15 mouse cellular contexts compared by ENCODE assay signal in the genomic region with DNA sequence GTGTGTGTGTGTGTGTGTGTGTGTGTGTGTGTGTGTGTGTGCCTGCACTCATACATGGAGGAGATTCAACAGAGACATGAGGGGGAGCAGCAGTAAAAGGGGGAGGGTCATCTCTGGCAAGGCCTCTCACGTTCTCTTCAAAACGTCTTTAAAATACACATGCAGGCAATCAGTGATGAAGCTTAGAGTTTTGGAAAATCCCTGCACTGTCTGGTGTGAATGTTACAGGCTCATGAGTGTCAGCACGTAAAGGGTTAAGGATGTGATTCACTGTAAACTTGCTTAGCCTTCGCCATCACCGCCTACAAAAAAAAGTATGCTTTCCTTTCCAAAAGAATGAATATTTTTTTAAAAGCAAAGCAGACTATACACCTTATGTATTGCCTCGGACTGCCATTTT. TPM values are rescaled to one million over a fixed set of nuclear protein-coding genes. Genes with fewer than 3 reads are reported as not detected.
A peak's percentile ranks its signal among the peaks of the same experiment; 100 is the strongest.
DNase-seq lines count a peak whose midpoint lies in the region; ATAC-seq and TF ChIP-seq lines count a peak whose summit lies in the region.
"Had no signal": no experiment of that assay in that cellular context is flagged by ENCODE, and none has a peak within 500 bp of the region (broad histone marks: within the 10 kb centered on the region; RNA-seq: fewer than 3 reads in every experiment).

No protein-coding gene starts in this region.

- DNase-seq in midbrain, embryonic 10.5 days (ENCODE audit: low spot score): no peak
- no peak for DNase-seq in MN1 (ENCODE audit: low spot score)
- no peak for DNase-seq in stomach, postnatal 0 days (ENCODE audit: low spot score)
- no peak for DNase-seq in adrenal gland, adult 2 months
- DNase-seq: cerebellum, adult 8-10 months; gastrocnemius, postnatal 25 days; kidney, adult 9 months; lung, adult 2 months; spleen, adult 18-20 months had no signal

- no peaks in the 10 kb centered on the region for H3K9me3 ChIP-seq in embryonic facial prominence, embryonic 13.5 days
- H3K9me3 ChIP-seq in forebrain, embryonic 16.5 days (ENCODE audit: control insufficient read depth, low read length): peaks cover 3% of the 10 kb centered on the region; the same call in 1 of the 2 replicates
- no peaks in the 10 kb centered on the region for H3K9me3 ChIP-seq in midbrain, embryonic 10.5 days (replicated peaks)
- no peaks in the 10 kb centered on the region for H3K9me3 ChIP-seq in neural tube, embryonic 14.5 days (ENCODE audit: control insufficient read depth, low read length)
- no peaks in the 10 kb centered on the region for H3K9me3 ChIP-seq in stomach, postnatal 0 days (ENCODE audit: control insufficient read depth, low read length)
- H3K9me3 ChIP-seq: heart, embryonic 12.5 days had no signal

- peak overlapping the region; percentile 26 for H3K4me2 ChIP-seq in embryonic facial prominence, embryonic 13.5 days
- H3K4me2 ChIP-seq in forebrain, embryonic 16.5 days (ENCODE audit: low read length): peak overlapping the region; percentile 76
- H3K4me2 ChIP-seq in neural tube, embryonic 14.5 days (ENCODE audit: low read depth, low read length): peak overlapping the region; percentile 81
- no peak overlapping the region for H3K4me2 ChIP-seq in stomach, postnatal 0 days (replicated peaks; ENCODE audit: low read depth)
- H3K4me2 ChIP-seq: heart, embryonic 12.5 days had no signal

- H3K4me1 ChIP-seq in embryonic facial prominence, embryonic 13.5 days: peaks cover 21% of the 10 kb centered on the region
- H3K4me1 ChIP-seq in forebrain, embryonic 16.5 days (replicated peaks; ENCODE audit: control insufficient read depth, insufficient read depth, low read length): peaks cover 18% of the 10 kb centered on the region
- H3K4me1 ChIP-seq in midbrain, embryonic 10.5 days: peaks cover 46% of the 10 kb centered on the region
- H3K4me1 ChIP-seq in neural tube, embryonic 14.5 days (ENCODE audit: control insufficient read depth, insufficient read depth, low read length): peaks cover 4% of the 10 kb centered on the region; the same call in 1 of the 2 replicates
- no peaks in the 10 kb centered on the region for H3K4me1 ChIP-seq in stomach, postnatal 0 days (replicated peaks; ENCODE audit: control insufficient read depth, insufficient read depth)
- H3K4me1 ChIP-seq: heart, embryonic 12.5 days had no signal

- TF ChIP-seq EP300 in stomach, postnatal 0 days (optimal IDR thresholded peaks at IDR 0.05): no peak

- WGBS in embryonic facial prominence, embryonic 13.5 days: 40% methylated on average over 6 of the region's 6 CpGs
- 26% methylated on average over 6 of the region's 6 CpGs for WGBS in forebrain, embryonic 16.5 days
- 68% methylated on average over 6 of the region's 6 CpGs for WGBS in midbrain, embryonic 10.5 days
- WGBS in neural tube, embryonic 14.5 days: 40% methylated on average over 6 of the region's 6 CpGs
- WGBS in stomach, postnatal 0 days: 50% methylated on average over 6 of the region's 6 CpGs

- TF ChIP-seq CTCF in stomach, postnatal 0 days (IDR thresholded peaks at IDR 0.05; ENCODE audit: low read depth): no peak

- no peaks in the 10 kb centered on the region for H3K36me3 ChIP-seq in embryonic facial prominence, embryonic 13.5 days
- no peaks in the 10 kb centered on the region for H3K36me3 ChIP-seq in forebrain, embryonic 16.5 days (ENCODE audit: control insufficient read depth, insufficient read depth)
- no peaks in the 10 kb centered on the region for H3K36me3 ChIP-seq in midbrain, embryonic 10.5 days
- no peaks in the 10 kb centered on the region for H3K36me3 ChIP-seq in neural tube, embryonic 14.5 days (ENCODE audit: control insufficient read depth, insufficient read depth, low read length)
- no peaks in the 10 kb centered on the region for H3K36me3 ChIP-seq in stomach, postnatal 0 days (ENCODE audit: control insufficient read depth, insufficient read depth, low read length)
- H3K36me3 ChIP-seq: G1E; heart, embryonic 12.5 days had no signal

- ATAC-seq in embryonic facial prominence, embryonic 13.5 days (ENCODE audit: insufficient number of reproducible peaks, insufficient read depth, low FRiP score, low TSS enrichment, low read depth): no peak
- ATAC-seq in forebrain, embryonic 16.5 days: no peak
- no peak for ATAC-seq in neural tube, embryonic 14.5 days (ENCODE audit: low read depth)
- ATAC-seq in stomach, postnatal 0 days (ENCODE audit: low FRiP score, low TSS enrichment): no peak

- H3K9ac ChIP-seq in embryonic facial prominence, embryonic 13.5 days: no peak overlapping the region
- H3K9ac ChIP-seq in forebrain, embryonic 16.5 days (replicated peaks; ENCODE audit: low read depth, low read length): peak overlapping the region; percentile 55
- peak overlapping the region; percentile 100 for H3K9ac ChIP-seq in neural tube, embryonic 14.5 days (replicated peaks; ENCODE audit: low read depth, low read length)
- no peak overlapping the region for H3K9ac ChIP-seq in stomach, postnatal 0 days (ENCODE audit: low read length)
- H3K9ac ChIP-seq: heart, embryonic 12.5 days had no signal

- no peak overlapping the region for H3K4me3 ChIP-seq in embryonic facial prominence, embryonic 13.5 days
- peak overlapping the region; percentile 99 for H3K4me3 ChIP-seq in forebrain, embryonic 16.5 days (replicated peaks; ENCODE audit: low read length)
- H3K4me3 ChIP-seq in midbrain, embryonic 10.5 days: peak overlapping the region; percentile 98
- peak overlapping the region; percentile 100 for H3K4me3 ChIP-seq in neural tube, embryonic 14.5 days (ENCODE audit: low read depth, low read length)
- H3K4me3 ChIP-seq in stomach, postnatal 0 days (ENCODE audit: low read depth, low read length): no peak overlapping the region
- H3K4me3 ChIP-seq: heart, embryonic 12.5 days; myocyte had no signal

- no peaks in the 10 kb centered on the region for H3K27me3 ChIP-seq in embryonic facial prominence, embryonic 13.5 days
- no peaks in the 10 kb centered on the region for H3K27me3 ChIP-seq in forebrain, embryonic 16.5 days (replicated peaks; ENCODE audit: control insufficient read depth, insufficient read depth, low read length)
- H3K27me3 ChIP-seq in midbrain, embryonic 10.5 days (ENCODE audit: low read depth, poor library complexity, severe bottlenecking): no peaks in the 10 kb centered on the region
- no peaks in the 10 kb centered on the region for H3K27me3 ChIP-seq in neural tube, embryonic 14.5 days (ENCODE audit: control insufficient read depth, insufficient read depth, low read length)
- H3K27me3 ChIP-seq in stomach, postnatal 0 days (ENCODE audit: control insufficient read depth, insufficient read depth, low read length): no peaks in the 10 kb centered on the region
- H3K27me3 ChIP-seq: heart, embryonic 12.5 days had no signal

- no peak overlapping the region for H3K27ac ChIP-seq in embryonic facial prominence, embryonic 13.5 days
- H3K27ac ChIP-seq in forebrain, embryonic 16.5 days (ENCODE audit: low read length): 0 out of 2 replicates have a peak overlapping the region, but pooled peaks have one; percentile 31
- peak overlapping the region; percentile 75 for H3K27ac ChIP-seq in midbrain, embryonic 10.5 days (replicated peaks)
- peak overlapping the region; percentile 49 for H3K27ac ChIP-seq in neural tube, embryonic 14.5 days (ENCODE audit: low read depth, low read length)
- no peak overlapping the region for H3K27ac ChIP-seq in stomach, postnatal 0 days (replicated peaks)

RNA-seq across cellular contexts. Expression of gene Basp1, which starts 2.8 kb away (rescaled TPM):
- polyA plus RNA-seq in embryonic facial prominence, embryonic 13.5 days (2015; fragmentation: Nextera tagmentation; extraction: Ambion mirVana): 56.1 and 66.2 TPM in 2 replicates
- 198 and 206 TPM in 2 replicates for polyA plus RNA-seq in forebrain, embryonic 16.5 days (2015; fragmentation: Nextera tagmentation; extraction: Ambion mirVana)
- polyA plus RNA-seq in midbrain, embryonic 10.5 days (2016; fragmentation: Nextera tagmentation; extraction: Ambion mirVana): 37.6 and 53.3 TPM in 2 replicates
- polyA plus RNA-seq in neural tube, embryonic 14.5 days (2014; fragmentation: Nextera tagmentation; extraction: Ambion mirVana): 211 and 216 TPM in 2 replicates
- polyA plus RNA-seq in stomach, postnatal 0 days (2015; fragmentation: Nextera tagmentation; extraction: Ambion mirVana): 19.6 and 20.7 TPM in 2 replicates
- total RNA-seq in adrenal gland, adult 2 months (2021): 1 to 10 TPM; 6.6 to 8.1 TPM
- 2.4 and 4.2 TPM in 2 replicates for polyA plus RNA-seq in adrenal gland, adult 2 months (2012; rRNA removed)
- total RNA-seq: G1E had no signal
- polyA plus RNA-seq: G1E had no signal

Comparison
In these comparisons a context has a peak if more than half of its experiments do, and no peak if none do; other contexts are left out.
1. H3K27ac ChIP-seq: peak in forebrain, embryonic 16.5 days (single experiment), midbrain, embryonic 10.5 days (single experiment) and neural tube, embryonic 14.5 days (single experiment); none in embryonic facial prominence, embryonic 13.5 days (single experiment) and stomach, postnatal 0 days (single experiment).
2. H3K4me3 ChIP-seq: peak in forebrain, embryonic 16.5 days (single experiment), midbrain, embryonic 10.5 days (single experiment) and neural tube, embryonic 14.5 days (single experiment); none in embryonic facial prominence, embryonic 13.5 days (single experiment) and stomach, postnatal 0 days (single experiment).
3. H3K9ac ChIP-seq: peak in forebrain, embryonic 16.5 days (single experiment) and neural tube, embryonic 14.5 days (single experiment); none in embryonic facial prominence, embryonic 13.5 days (single experiment) and stomach, postnatal 0 days (single experiment).